Mouse (Mus musculus) cerebellum, postnatal 10 days (tissue): ENCODE results near the gene Vmn2r31.
"Not testable (repeated sequence)": the region's sequence is repeated elsewhere in the genome, so short reads cannot be mapped to it uniquely, and the experiment has no call there.

Source experiments
- DNase-seq, 2 experiments: peaks; one replicate each; pipeline ENCODE4 v3.0.0; 2021; ENCODE audit warnings: mixed read lengths in 2 of 2

The Vmn2r31 gene

GRCm38 (mm10) chr7:7399603-7400002 is at the start of gene Vmn2r31:
Gene Vmn2r31, minus strand, starts transcription at chr7:7399703.
- DNase-seq: not testable (repeated sequence)

- DNase-seq: peak in 1 of 2 experiments; percentile 4
Observed at GRCm38 (mm10) chr7:7374431-7374830, 25.1 kb downstream of the Vmn2r31 start, which contains the start of gene Gm45783. Gene Gm45783, minus strand, starts transcription at chr7:7374573.

- DNase-seq: not testable (repeated sequence)
Observed at GRCm38 (mm10) chr7:7337509-7337908, 62.0 kb downstream of the Vmn2r31 start, which contains the start of gene Vmn2r30. Gene Vmn2r30, minus strand, starts transcription at chr7:7337609.
